Mouse (Mus musculus) hindbrain, embryonic 11.5 days (tissue): Measurements from ENCODE around the gene Emc10. TPM values are rescaled to one million over a fixed set of nuclear protein-coding genes. Genes with fewer than 3 reads are reported as not detected.

Experiments used
- ATAC-seq: fragments of 200-750 bp; cut with Nextera tagmentation; 2 replicates; pipeline ENCODE4 v1.8.0; 2017; ENCODE audit warnings: mild to moderate bottlenecking, moderate TSS enrichment, moderate library complexity; ENCODE audit not compliant: low FRiP score
- DNase-seq: peaks from one replicate; pipeline ENCODE4 v3.0.0-alpha.2; 2015; ENCODE audit warnings: low spot score
- H3K27ac ChIP-seq: fragments of 300-500 bp; sonication (generic); 2 replicates; pipeline ENCODE4 v1.5.1; 2014; ENCODE audit warnings: mild to moderate bottlenecking, low read depth, low read length
- H3K27me3 ChIP-seq: fragments of 300-500 bp; sonication (generic); 2 replicates; pipeline ENCODE4 v1.6.1; 2014; ENCODE audit warnings: mild to moderate bottlenecking, low read length, moderate library complexity, mixed read lengths; ENCODE audit not compliant: control insufficient read depth, insufficient read depth
- H3K36me3 ChIP-seq: fragments of 300-500 bp; sonication (generic); 2 replicates; pipeline ENCODE4 v1.6.1; 2014; ENCODE audit warnings: mild to moderate bottlenecking, low read length, moderate library complexity, mixed read lengths; ENCODE audit not compliant: control insufficient read depth, insufficient read depth
- H3K4me1 ChIP-seq: fragments of 300-500 bp; sonication (generic); replicated peaks from 2 replicates; pipeline ENCODE4 v1.6.1; 2014; ENCODE audit warnings: low read length, mixed read lengths; ENCODE audit not compliant: control insufficient read depth, insufficient read depth
- H3K4me2 ChIP-seq: fragments of 300-500 bp; sonication (generic); replicated peaks from 2 replicates; pipeline ENCODE4 v1.6.1; 2014; ENCODE audit warnings: mild to moderate bottlenecking, low read depth, low read length
- H3K4me3 ChIP-seq: fragments of 300-500 bp; sonication (generic); 2 replicates; pipeline ENCODE4 v1.5.1; 2014; ENCODE audit warnings: low read depth, low read length
- H3K9ac ChIP-seq: fragments of 300-500 bp; sonication (generic); 2 replicates; pipeline ENCODE4 v1.6.1; 2014; ENCODE audit warnings: low read depth, low read length
- H3K9me3 ChIP-seq: fragments of 300-500 bp; sonication (generic); 2 replicates; pipeline ENCODE4 v1.6.1; 2016; ENCODE audit warnings: low read length; ENCODE audit not compliant: control insufficient read depth
- WGBS: fragments of 180-500 bp; shearing (Covaris S2); extraction: QIAGEN DNeasy Blood & Tissue Kit; methylation state at CpG from one replicate; pipeline ENCODE4 v1.1.7; 2014; 5-methylcytosine and 5-hydroxymethylcytosine counted together
- polyA plus RNA-seq: library from polyadenylated mRNA; unstranded; fragments of >200 nt; fragmentation: Nextera tagmentation; extraction: Ambion mirVana; gene quantifications from 2 replicates; pipeline ENCODE4 v1.2.1, GENCODE M21; 2014

Gene Emc10
- polyA plus RNA-seq = 90.2 and 97.2 TPM in 2 replicates

DNA sequence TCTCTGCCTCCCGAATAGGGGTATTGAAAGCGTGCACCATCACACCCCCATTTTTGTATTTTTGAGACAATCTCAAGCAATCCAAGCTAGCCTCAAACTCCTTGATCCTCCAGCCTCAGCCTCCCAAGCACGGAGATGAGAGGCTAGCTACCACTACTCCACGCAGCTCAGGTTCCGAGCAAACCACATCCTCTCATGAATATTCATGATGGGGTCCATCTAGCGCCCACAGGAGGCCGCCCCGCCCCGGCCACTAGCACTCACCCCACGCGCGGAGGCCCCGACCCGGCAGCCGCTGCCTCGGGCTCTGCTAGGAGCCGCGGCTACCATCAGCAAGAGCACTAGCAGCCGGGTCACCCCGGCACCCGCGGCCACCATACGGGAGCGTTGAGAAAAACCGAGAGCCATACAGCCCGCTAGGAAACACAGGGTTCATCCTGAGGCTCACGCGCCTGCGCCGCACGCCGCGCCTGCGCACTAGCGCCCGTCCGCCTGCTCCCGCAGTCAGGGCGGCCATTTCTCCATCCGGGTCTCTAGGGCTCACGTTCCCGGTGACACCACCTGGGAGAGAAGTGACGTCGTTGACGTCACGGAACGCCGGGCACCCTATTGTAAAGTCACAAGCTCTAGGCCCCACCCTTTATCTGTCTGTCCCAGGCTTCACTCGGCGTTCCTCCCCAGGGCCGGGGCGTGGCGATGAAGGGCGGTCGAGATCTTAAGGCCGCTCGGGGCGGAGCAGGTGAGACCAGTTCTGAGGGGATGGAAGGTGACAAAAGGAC is at the start of gene Emc10, which contains the start of gene Fam71e1:
TSS of gene Emc10 (minus strand) at position 538 of the 779 bp plus-strand sequence.
TSS of gene Fam71e1 (plus strand) at position 590 of the 779 bp plus-strand sequence.
- under 1% methylated on average over 58 of the region's 58 CpGs for WGBS
- ATAC-seq (peak; percentile 97), DNase-seq (peak; percentile 100)
- H3K9ac ChIP-seq = peak within 1 kb of the TSS; percentile 90
- H3K9me3 ChIP-seq = no peaks in the 10 kb centered on the region
- H3K27ac ChIP-seq = peak within 1 kb of the TSS; percentile 94
- H3K4me3 ChIP-seq = peak within 1 kb of the TSS; percentile 77
- no peaks in the 10 kb centered on the region for H3K36me3 ChIP-seq
- peaks cover 4% of the 10 kb centered on the region; the same call in 1 of the 2 replicates for H3K4me1 ChIP-seq
- peak within 1 kb of the TSS; percentile 91 for H3K4me2 ChIP-seq
- no peaks in the 10 kb centered on the region for H3K27me3 ChIP-seq

DNA sequence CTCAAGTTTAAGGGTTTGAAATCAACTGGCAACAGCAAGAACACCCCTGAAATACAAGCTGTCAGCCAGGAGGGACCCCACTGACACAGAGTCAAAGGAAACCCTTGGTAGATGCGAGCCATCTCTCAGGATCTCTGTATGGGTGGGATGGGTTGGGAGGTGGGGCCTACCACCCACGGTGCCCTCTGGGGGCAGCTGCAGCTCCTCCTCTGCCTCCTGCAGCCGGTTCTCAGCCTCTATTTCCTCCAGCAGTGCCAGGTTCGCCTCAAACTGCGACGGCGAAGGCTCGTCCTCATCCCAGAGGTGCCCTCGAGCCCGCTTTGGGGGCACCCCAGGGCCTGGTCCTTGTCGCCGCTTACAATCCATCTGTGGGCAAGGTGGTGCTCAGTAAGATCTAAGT is 46.7 kb upstream of the Emc10 start:
- Histone ChIP-seq H3K36me3 (peaks cover 2% of the 10 kb centered on the region; the same call in 1 of the 2 replicates), H3K27me3 (no peaks in the 10 kb centered on the region), H3K4me1 (0 out of 2 replicates have a peak, but pooled peaks cover 3% of the 10 kb centered on the region), H3K9ac (no peak overlapping the region), H3K27ac (no peak overlapping the region), H3K4me2 (no peak overlapping the region), H3K4me3 (no peak overlapping the region), H3K9me3 (no peaks in the 10 kb centered on the region)
- DNase-seq (no peak), ATAC-seq (no peak)
- 77% methylated on average over 12 of the region's 12 CpGs for WGBS

DNA sequence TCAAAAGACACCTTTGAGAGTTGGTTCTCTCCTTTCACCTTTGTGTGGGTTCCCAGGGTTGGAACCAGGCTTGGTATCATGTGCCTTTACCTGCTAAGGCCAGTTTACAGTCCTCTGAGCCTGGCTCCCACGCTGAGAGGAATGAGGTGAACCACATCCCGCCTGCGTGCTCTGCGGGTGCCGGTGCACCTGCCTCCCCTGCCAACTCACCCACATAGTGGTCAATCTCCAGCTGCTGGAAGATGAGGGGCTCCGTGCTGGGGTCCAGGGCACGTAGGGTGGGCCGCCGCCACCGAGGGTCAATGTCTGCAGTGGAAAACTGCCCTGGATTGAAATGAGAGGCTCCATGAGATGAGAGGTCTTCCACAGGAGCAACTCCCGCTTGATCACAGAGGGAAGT is 46.2 kb upstream of the Emc10 start:
- no peak for DNase-seq
- 96% methylated on average over 11 of the region's 11 CpGs for WGBS
- Histone ChIP-seq H3K4me1 (0 out of 2 replicates have a peak, but pooled peaks cover 2% of the 10 kb centered on the region), H3K9ac (no peak overlapping the region), H3K27me3 (no peaks in the 10 kb centered on the region), H3K4me3 (no peak overlapping the region), H3K4me2 (no peak overlapping the region), H3K27ac (no peak overlapping the region), H3K9me3 (no peaks in the 10 kb centered on the region), H3K36me3 (peaks cover 5% of the 10 kb centered on the region; the same call in 1 of the 2 replicates)
- ATAC-seq = no peak

DNA sequence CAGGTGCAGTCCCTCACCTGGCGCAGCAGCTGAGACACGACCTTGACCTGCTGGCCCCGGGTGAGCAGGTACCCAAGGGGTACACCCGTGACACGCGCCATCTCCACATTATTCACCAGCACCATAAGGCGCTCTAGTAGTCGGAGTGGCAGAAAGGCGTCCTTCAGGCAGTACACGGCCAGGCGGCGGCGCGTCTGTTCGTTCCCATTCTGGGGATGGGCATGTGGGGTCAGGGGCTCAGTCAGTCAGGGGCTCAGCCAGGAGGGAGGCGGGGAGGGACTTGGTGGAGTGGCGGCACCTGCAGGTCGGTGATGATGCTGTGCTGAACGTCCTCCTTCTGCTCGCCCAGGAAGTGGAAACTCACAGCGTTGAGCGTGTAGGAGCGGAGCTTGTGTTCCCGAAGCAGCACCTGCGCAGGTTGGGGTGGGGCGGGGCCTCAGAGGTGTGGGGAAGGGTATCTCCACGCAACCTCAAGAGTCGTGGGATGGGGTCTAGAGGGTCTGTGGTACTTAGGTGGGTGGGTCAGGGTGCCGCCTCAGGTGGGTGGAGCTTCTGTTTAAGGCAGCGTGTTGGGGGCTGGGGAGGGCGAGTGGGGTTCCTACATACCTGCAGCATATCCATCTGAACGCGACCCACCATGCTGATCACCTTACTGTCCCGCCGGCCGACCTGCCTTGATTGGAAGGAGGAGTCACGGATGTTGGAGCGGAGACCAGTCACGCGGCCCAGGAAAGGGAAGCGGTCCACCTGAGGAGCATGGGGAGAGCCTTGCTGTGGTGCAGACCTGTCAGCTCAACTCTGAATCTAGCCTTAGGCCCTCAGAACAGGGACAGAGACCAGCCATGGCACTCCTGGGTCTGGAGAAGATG is 42.7 kb upstream of the Emc10 start:
- H3K4me2 ChIP-seq = no peak overlapping the region
- no peaks in the 10 kb centered on the region for H3K9me3 ChIP-seq
- H3K27ac ChIP-seq = no peak overlapping the region
- DNase-seq (no peak), ATAC-seq (no peak)
- H3K4me3 ChIP-seq = no peak overlapping the region
- WGBS = 91% methylated on average over 41 of the region's 41 CpGs
- H3K9ac ChIP-seq = no peak overlapping the region
- no peaks in the 10 kb centered on the region for H3K4me1 ChIP-seq
- H3K36me3 ChIP-seq = peaks cover 7% of the 10 kb centered on the region; the same call in 1 of the 2 replicates
- no peaks in the 10 kb centered on the region for H3K27me3 ChIP-seq

DNA sequence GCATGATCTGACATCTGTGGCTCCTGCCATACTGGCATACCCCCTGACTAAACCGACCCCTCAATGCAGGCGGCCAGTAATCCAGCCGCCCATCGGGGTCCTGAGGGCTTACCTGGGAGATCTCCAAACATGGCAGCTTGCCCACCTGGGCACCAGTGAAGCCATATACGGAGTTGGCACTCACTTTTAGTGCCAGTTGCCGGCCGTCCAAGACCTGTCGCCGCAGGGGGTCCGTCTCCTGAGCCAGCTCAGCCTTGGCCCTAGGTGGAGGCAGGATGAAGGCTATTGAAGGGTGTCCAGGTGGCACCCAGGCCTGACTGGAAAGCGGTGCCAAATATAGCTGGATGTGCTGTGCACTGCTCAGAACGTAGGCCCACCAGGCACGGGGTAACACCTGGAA is 41.2 kb upstream of the Emc10 start:
- H3K4me3 ChIP-seq = no peak overlapping the region
- WGBS = 94% methylated on average over 13 of the region's 13 CpGs
- H3K9me3 ChIP-seq = no peaks in the 10 kb centered on the region
- no peak for DNase-seq
- peaks cover 10% of the 10 kb centered on the region; the same call in 1 of the 2 replicates for H3K36me3 ChIP-seq
- no peaks in the 10 kb centered on the region for H3K27me3 ChIP-seq
- no peak overlapping the region for H3K4me2 ChIP-seq
- H3K4me1 ChIP-seq = no peaks in the 10 kb centered on the region
- no peak overlapping the region for H3K27ac ChIP-seq
- ATAC-seq = no peak
- H3K9ac ChIP-seq = no peak overlapping the region

DNA sequence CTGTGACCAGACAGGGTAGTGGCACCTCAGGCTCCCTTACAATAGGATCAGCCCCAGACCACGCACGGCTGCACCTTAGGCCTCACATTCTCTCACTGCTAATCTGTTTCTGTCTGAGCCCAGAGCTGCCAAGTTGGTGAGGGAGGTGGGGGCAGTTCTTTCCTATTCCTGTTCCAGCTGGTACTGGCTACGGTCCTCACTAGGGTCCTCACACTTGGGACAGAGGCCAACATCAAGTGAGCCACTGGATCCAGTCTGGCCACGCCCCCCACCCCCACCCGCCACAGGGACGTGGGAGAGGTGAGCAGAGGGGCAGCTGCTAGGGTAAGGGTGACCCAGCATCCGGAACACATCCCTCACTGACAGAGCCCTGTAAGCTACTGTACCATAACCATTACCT is 40.7 kb upstream of the Emc10 start:
- ATAC-seq (no peak), DNase-seq (no peak)
- Histone ChIP-seq H3K4me1 (no peaks in the 10 kb centered on the region), H3K36me3 (peaks cover 10% of the 10 kb centered on the region; the same call in 1 of the 2 replicates), H3K27me3 (no peaks in the 10 kb centered on the region), H3K4me3 (no peak overlapping the region), H3K9me3 (no peaks in the 10 kb centered on the region), H3K27ac (no peak overlapping the region), H3K4me2 (no peak overlapping the region), H3K9ac (no peak overlapping the region)
- WGBS = 91% methylated on average over 7 of the region's 7 CpGs

DNA sequence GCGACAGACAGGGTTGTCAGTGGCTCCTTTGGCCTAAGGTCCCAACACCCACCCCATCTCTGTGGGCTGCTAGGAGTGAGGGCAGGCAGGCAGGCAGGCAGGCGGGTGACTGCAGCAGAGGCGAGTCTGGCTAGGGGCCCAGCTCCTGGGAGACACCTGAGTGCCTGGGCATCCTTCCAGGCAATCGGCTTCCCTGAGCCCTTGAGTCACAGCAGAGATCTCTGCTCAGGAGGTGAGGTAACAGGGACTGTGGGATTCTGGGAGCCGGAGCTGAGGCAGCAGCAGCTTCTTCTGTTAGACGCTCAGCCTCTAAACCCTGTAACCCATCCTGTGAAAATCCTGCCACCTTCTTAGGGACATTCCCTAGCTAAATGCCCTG is 40.2 kb upstream of the Emc10 start:
- Histone ChIP-seq H3K27me3 (no peaks in the 10 kb centered on the region), H3K4me1 (no peaks in the 10 kb centered on the region), H3K36me3 (peaks cover 10% of the 10 kb centered on the region; the same call in 1 of the 2 replicates), H3K27ac (no peak overlapping the region), H3K4me2 (no peak overlapping the region), H3K4me3 (no peak overlapping the region), H3K9me3 (no peaks in the 10 kb centered on the region), H3K9ac (no peak overlapping the region)
- DNase-seq (no peak), ATAC-seq (no peak)
- WGBS = 94% methylated on average over 6 of the region's 6 CpGs

DNA sequence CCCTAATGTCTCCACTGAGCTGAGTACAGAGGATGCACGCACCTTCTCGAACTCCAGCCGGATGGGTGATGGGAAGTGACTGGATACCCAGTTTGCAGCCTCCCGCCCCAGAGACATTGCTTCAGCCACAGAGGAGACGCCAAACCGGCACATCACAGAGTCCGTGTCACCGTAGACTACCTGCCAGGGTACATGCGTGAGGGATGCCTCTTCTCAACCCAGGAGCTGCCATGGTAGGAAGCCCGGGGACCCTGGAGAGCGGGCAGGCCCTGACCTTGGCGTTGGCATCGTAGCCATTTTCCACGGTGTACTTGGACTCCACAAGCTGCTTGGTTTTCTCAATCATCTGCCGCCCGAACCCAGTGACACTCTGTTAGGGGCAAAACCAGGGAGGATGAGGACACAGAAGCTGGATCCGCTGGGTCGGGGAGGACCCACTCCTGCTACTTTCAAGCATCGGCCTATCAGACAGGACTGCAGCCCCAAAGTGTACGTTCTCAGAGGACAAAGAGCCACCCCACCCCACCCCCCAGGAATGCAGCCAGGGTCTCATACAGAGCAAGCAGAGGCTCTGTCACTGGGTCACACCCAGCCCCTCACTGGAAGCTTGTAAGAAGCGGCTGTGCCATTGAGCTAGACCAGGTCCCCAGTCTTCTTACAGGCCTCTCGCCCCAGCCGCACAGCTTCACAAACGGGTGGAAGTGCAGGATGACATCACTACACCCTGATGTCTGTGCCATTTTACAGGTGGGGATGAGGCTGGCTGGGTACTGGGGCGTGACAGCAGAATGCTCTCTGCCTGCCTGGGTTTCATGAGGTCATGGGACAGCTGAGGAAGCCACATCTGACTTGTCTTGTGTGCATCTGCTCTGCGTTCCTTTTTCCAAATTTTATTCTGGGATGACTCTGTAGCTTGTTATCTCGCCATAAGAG is 39.6 kb upstream of the Emc10 start:
- WGBS = 93% methylated on average over 27 of the region's 27 CpGs
- Histone ChIP-seq H3K9me3 (no peaks in the 10 kb centered on the region), H3K9ac (no peak overlapping the region), H3K36me3 (peaks cover 10% of the 10 kb centered on the region; the same call in 1 of the 2 replicates), H3K27me3 (0 out of 2 replicates have a peak, but pooled peaks cover 3% of the 10 kb centered on the region), H3K4me1 (no peaks in the 10 kb centered on the region), H3K27ac (no peak overlapping the region), H3K4me2 (no peak overlapping the region), H3K4me3 (no peak overlapping the region)
- ATAC-seq = no peak
- no peak for DNase-seq
